Mouse (Mus musculus) heart, postnatal 14 days (tissue): ENCODE measurements around the gene Anxa5. TPM values are rescaled to one million over a fixed set of nuclear protein-coding genes. Genes with fewer than 3 reads are reported as not detected.
A peak's percentile ranks its signal among the peaks of the same experiment; 100 is the strongest.

ENCODE experiments used
- DNase-seq, 2 experiments: peaks; one replicate each; pipeline ENCODE4 v3.0.0; 2021 to 2022
- intact Hi-C: fragments of 180-260 bp; cut with DNase I; formaldehyde crosslinking; loops from one replicate; pipeline ENCODE4 v1.15.1; 2025
- long read RNA-seq, 2 experiments: library from polyadenylated mRNA; stranded (forward); transcript quantifications; one replicate each; pipeline ENCODE4 v2.0.0; 2021
- total RNA-seq, 2 experiments: library from RNA; stranded (reverse); gene quantifications; 2 replicates each; pipeline ENCODE4 v1.2.3; 2021

Gene Anxa5
- total RNA-seq = 100 to 1,000 TPM; 166 to 168 TPM
- long read RNA-seq, experiment 1, transcript Anxa5-201 (13 exons, 1,731 nt) = major isoform, 398 of 415 reads
- long read RNA-seq, experiment 1, partial matches to known transcripts = 5 of 415 reads
- long read RNA-seq, experiment 1, other reads (novel, unspliced or antisense) = 12 of 415 reads
- long read RNA-seq, experiment 2, transcript Anxa5-201 (13 exons, 1,731 nt) = major isoform, 356 of 369 reads
- long read RNA-seq, experiment 2, partial matches to known transcripts = 5 of 369 reads
- long read RNA-seq, experiment 2, other reads (novel, unspliced or antisense) = 8 of 369 reads

DNA sequence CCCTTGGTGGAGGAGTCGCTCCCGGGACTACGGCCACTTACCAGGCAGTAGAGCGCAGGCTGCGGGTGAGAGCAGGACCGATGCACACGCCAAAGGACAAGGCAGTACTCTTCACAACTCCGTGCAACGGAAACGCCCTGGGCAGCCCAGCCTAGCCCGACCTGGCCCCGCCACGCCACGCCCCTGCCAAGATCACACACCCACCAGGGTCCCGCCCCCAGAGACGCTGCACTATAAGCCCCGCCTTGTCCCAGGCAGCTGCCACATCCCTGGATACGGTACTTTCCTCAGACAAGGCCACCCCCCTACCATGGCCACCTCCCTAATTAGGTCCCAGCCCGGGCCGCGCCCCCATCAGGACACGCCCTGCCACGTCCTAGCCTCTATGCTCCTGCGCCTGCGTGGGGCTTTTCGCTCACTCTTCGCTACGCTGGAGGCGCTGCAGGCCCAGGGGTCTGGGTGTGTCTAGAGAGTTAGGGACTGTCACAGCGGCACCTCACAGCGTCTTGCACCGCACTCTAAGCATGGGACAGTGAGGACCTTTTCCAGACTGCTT, at the start of gene Anxa5, which contains the start of gene 1810062G17Rik:
Gene Anxa5, minus strand, starts transcription at position 363 of the 556 bp plus-strand sequence.
Gene 1810062G17Rik, plus strand, starts transcription at position 406 of the 556 bp plus-strand sequence.
- intact Hi-C loops = loop anchor here (10.0 kb wide), 1 partner anchor 411 kb away; the partner anchor contains the start of gene Acad9

GRCm38 (mm10) chr3:36524466-36524865, 48.8 kb upstream of the Anxa5 start:
- DNase-seq = no peak
- intact Hi-C loops = no loop called here

More for the DNA sequence above, at the start of gene Anxa5, which contains the start of gene 1810062G17Rik:
- peak; percentile 98 for DNase-seq

DNA sequence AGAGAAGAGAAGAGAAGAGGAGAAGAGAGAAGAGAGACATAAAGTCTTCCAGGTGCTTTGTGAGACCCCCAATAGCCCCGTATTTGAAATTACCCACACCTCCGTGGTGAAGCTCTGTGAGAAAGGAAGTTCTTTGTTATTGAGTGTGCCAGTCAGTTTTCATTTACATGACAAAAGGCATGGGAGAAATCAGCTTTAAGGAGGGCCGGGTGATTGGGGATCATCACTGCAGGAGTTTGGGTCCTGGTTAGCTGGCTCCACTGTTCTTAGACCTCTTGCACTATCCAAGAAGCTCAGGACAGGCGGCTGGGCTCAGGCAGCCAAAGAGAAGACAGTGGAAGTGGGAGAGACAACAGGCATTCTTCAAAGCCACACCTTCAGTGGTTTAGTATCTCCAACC, 46.4 kb upstream of the Anxa5 start:
- DNase-seq = no peak
- intact Hi-C loops = no loop called here

GRCm38 (mm10) chr3:36521073-36522060, 45.7 kb upstream of the Anxa5 start, which contains the start of gene Gm11549:
Gm11549 (minus strand) TSS chr3:36521813.
- intact Hi-C loops = no loop called here

DNA sequence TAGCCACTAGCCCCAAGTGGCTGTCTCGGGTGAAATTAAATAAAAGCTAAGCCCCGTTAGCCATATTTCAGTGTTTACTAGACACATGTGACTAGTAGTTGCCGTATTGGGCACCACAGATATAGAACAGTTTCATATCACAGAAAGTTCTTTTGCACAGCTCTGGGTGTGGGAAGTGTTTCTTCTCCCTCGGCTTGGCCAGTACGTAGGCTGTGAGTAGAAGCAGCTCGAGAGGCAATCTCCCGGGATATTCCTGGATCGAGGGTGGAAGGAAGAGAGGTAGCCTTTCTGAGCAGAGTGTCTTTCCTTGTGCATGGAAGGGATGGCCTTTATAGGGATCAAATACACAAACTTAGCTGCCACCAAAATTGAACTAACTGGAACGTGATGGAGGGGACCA, 40.5 kb upstream of the Anxa5 start:
- no peak for DNase-seq
- intact Hi-C loops = no loop called here

More at GRCm38 (mm10) chr3:36521073-36522060, 45.7 kb upstream of the Anxa5 start, which contains the start of gene Gm11549:
- DNase-seq = peak; percentile 38 to 51

DNA sequence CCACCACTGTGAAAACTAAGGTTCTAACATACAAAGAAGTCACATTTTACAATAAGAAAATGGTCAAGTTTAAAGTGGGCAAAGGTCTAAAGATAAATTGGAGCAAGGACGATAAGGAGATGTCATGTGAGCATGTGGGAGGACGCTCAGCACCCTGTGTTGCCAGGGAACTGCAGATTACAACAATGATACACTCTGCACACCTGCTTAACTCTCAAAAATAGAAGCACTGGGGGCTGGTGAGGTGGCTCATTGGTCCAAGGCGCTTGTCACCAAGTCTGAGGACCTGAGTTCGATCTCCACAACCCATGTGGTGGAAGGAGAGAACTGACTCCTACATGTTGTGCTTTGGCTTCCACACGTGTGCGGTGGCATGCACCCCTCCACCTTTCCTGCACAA, 35.8 kb upstream of the Anxa5 start:
- intact Hi-C loops = no loop called here
- no peak for DNase-seq

- DNase-seq = no peak
- intact Hi-C loops = no loop called here
Measured at GRCm38 (mm10) chr3:36505809-36506735, 30.4 kb upstream of the Anxa5 start.

DNA sequence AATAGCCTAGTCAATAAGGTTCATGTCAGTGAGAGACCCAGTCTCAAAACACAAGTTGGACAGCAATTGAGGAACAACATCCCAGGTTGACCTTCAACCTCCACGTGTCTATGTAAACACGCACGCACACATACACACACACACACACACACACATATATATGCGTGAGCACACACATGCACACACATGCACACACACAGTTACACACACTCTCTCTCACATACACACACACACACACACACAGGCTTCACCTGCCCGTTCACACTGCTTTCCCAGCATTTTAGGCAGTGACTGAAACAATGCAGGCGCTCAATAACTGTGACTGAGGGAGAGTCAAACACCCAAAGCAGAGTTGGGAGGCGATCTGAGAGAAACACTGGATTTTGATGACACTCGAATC, 29.6 kb upstream of the Anxa5 start:
- intact Hi-C loops = no loop called here

GRCm38 (mm10) chr3:36501546-36501945, 25.9 kb upstream of the Anxa5 start:
- intact Hi-C loops = no loop called here
- DNase-seq = no peak

More for the DNA sequence above, 29.6 kb upstream of the Anxa5 start:
- DNase-seq = no peak

DNA sequence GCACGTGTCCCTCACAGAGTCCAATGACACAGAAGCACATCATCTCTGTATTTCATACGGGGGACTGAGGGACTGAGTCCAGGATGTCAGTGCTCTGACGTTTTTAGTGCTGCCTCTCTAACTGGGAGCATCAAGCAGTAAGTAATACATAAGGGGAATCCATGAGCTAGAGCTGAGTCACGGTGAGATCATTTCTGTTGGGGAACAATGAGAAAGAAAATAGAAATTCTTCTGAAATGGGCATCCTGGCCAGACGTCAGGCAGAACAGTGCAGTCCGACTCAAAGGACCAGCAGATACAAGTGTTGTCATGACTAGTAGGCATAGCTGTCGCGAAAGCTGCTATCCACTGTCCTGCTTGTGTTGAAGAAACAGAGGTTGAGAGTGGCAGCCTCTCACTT, 25.3 kb upstream of the Anxa5 start:
- intact Hi-C loops = no loop called here
- no peak for DNase-seq

DNA sequence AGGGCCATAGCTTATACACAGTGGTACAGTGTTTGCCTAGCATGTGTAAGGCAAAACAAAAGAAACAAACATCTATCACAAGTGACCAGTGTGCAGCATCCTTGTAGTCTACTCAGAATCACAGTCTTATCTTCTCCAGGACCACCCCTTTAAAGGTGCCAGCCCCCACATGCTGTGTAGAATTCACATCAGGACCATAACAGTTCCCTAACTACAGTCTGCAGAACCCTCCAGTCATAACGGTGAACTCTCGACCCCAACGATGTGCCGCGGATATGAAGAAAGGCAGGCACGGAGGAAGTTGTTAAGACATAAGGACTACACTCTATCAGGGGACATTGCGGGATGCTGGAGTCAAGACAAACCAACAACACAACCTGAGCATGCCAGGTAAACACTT, 23.7 kb upstream of the Anxa5 start:
- DNase-seq = no peak
- intact Hi-C loops = loop anchor here (5.0 kb wide), 1 partner anchor 37 kb away; no protein-coding TSS in a partner anchor

- DNase-seq = no peak
- intact Hi-C loops = loop anchor here (5.0 kb wide), 1 partner anchor 36 kb away; no protein-coding TSS in a partner anchor
Measured at GRCm38 (mm10) chr3:36498224-36498623, 22.5 kb upstream of the Anxa5 start.

- DNase-seq = peak; percentile 81
- intact Hi-C loops = loop anchor here (1.0 to 5.0 kb wide), 2 partner anchors 34 to 54 kb away; no protein-coding TSS in a partner anchor
Measured at GRCm38 (mm10) chr3:36496746-36497145, 21.1 kb upstream of the Anxa5 start.

GRCm38 (mm10) chr3:36496273-36496672, 20.6 kb upstream of the Anxa5 start:
- DNase-seq = no peak
- intact Hi-C loops = loop anchor here (5.0 kb wide), 1 partner anchor 34 kb away; no protein-coding TSS in a partner anchor

GRCm38 (mm10) chr3:36495436-36495835, 19.7 kb upstream of the Anxa5 start:
- intact Hi-C loops = loop anchor here (1.0 to 5.0 kb wide), 4 partner anchors 15 to 314 kb away; no protein-coding TSS in a partner anchor
- DNase-seq = peak; percentile 90 to 94

DNA sequence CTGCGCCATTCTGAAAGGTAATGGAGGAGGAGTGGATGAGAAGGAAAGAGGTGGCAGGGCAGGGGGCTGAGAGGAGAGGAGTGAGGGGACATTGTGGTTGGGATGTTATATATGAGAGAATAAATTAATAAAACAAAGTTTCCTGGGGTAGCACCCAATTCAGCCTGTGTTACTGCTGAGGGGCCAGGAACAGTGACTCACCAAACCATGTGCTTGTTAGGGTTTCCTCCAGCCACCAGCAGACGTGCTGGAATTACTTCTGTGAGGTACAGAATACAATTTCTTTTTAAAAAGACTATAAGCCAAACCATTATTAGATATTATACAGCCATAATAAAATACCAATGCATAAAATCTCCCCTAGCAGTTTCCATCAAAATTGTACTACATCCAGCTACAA, 18.9 kb upstream of the Anxa5 start:
- intact Hi-C loops = loop anchor here (1.0 to 5.0 kb wide), 4 partner anchors 14 to 313 kb away; no protein-coding TSS in a partner anchor

DNA sequence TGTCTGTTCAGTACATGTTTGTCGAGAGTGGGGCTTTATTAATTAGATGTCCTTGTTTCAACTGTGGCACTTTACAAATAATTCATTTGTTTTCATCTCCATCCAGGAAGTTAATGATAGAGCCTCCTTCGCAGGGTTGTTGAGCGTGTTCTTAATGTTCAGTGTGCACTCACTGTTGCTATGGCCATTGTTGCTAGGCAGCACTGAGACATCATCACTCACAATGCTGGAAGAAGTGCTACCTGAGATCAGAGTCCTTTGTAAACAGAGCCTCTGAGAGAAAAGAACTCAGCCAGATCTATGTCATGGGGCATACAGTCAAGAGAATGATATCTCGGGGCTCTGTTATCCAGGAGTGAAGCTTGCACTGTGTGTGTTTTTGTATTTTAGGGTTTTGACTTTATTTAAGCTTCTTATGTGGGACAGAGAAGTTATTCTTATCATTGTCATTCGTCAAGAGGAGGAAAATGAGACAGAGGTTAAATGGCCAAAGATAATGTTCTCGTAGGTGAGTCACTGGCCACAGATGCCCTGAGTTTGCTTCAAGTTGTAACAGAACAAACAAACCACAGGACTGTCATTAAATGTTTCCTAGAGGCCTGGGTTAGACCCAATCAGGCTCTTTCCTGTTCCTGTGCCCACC, 18.1 kb upstream of the Anxa5 start:
- DNase-seq = no peak
- intact Hi-C loops = loop anchor here (2.0 kb wide), 1 partner anchor 13 kb away; no protein-coding TSS in a partner anchor

More for the DNA sequence above, 18.9 kb upstream of the Anxa5 start:
- no peak for DNase-seq

GRCm38 (mm10) chr3:36492716-36493391, 17.2 kb upstream of the Anxa5 start:
- DNase-seq = no peak
- intact Hi-C loops = no loop called here
